Mouse (Mus musculus) thymus, postnatal 4 days (tissue): ENCODE data around the gene Abcb1a.

Source experiments
- DNase-seq: peaks from one replicate; pipeline ENCODE4 v3.0.0; 2021

Abcb1a gene

GRCm38 (mm10) chr5:8659911-8660737 lies at the start of gene Abcb1a:
Gene Abcb1a, plus strand, starts transcription at chr5:8660077.
- DNase-seq: peak; percentile 42

GRCm38 (mm10) chr5:8622071-8622595 lies 37.7 kb upstream of the Abcb1a start:
- DNase-seq: peak; percentile 66

- DNase-seq: peak; percentile 96
Observed at GRCm38 (mm10) chr5:8622596-8623231, 37.2 kb upstream of the Abcb1a start, which contains the start of gene Rundc3b. Gene Rundc3b, minus strand, starts transcription at chr5:8622952.

- DNase-seq: no peak
Observed at GRCm38 (mm10) chr5:8632901-8633300, 27.0 kb upstream of the Abcb1a start.

- no peak for DNase-seq
Observed at GRCm38 (mm10) chr5:8634489-8634975, 25.3 kb upstream of the Abcb1a start.

GRCm38 (mm10) chr5:8648300-8648699 lies 11.6 kb upstream of the Abcb1a start:
- DNase-seq: no peak

GRCm38 (mm10) chr5:8648774-8649173 lies 11.1 kb upstream of the Abcb1a start:
- DNase-seq: no peak

GRCm38 (mm10) chr5:8652085-8652484 lies 7.8 kb upstream of the Abcb1a start:
- DNase-seq: no peak

GRCm38 (mm10) chr5:8660738-8661151 lies 868 bp downstream of the Abcb1a start:
- no peak for DNase-seq

- DNase-seq: no peak
Observed at GRCm38 (mm10) chr5:8664678-8665077, 4.8 kb downstream of the Abcb1a start.

- DNase-seq: no peak
Observed at GRCm38 (mm10) chr5:8667758-8668474, 8.0 kb downstream of the Abcb1a start.

- no peak for DNase-seq
Observed at GRCm38 (mm10) chr5:8669606-8670005, 9.7 kb downstream of the Abcb1a start.

- no peak for DNase-seq
Observed at GRCm38 (mm10) chr5:8675262-8675951, 15.5 kb downstream of the Abcb1a start.

- no peak for DNase-seq
Observed at GRCm38 (mm10) chr5:8675952-8676262, 16.0 kb downstream of the Abcb1a start.

GRCm38 (mm10) chr5:8681166-8681565 lies 21.3 kb downstream of the Abcb1a start:
- DNase-seq: no peak

- no peak for DNase-seq
Observed at GRCm38 (mm10) chr5:8683686-8684085, 23.8 kb downstream of the Abcb1a start.

- no peak for DNase-seq
Observed at GRCm38 (mm10) chr5:8686071-8686470, 26.2 kb downstream of the Abcb1a start.

GRCm38 (mm10) chr5:8687550-8687949 lies 27.7 kb downstream of the Abcb1a start:
- no peak for DNase-seq

GRCm38 (mm10) chr5:8716061-8716460 lies 56.2 kb downstream of the Abcb1a start:
- DNase-seq: no peak

GRCm38 (mm10) chr5:8719556-8719955 lies 59.7 kb downstream of the Abcb1a start:
- no peak for DNase-seq

GRCm38 (mm10) chr5:8722224-8722623 lies 62.3 kb downstream of the Abcb1a start:
- no peak for DNase-seq

- DNase-seq: no peak
Observed at GRCm38 (mm10) chr5:8722867-8723266, 63.0 kb downstream of the Abcb1a start.

- DNase-seq: no peak
Observed at GRCm38 (mm10) chr5:8727760-8728159, 67.9 kb downstream of the Abcb1a start.
